Mouse (Mus musculus): Measurements from ENCODE around the gene Prlr. TPM values are rescaled to one million over a fixed set of nuclear protein-coding genes. Genes with fewer than 3 reads are reported as not detected.

Gene Prlr
- polyA plus RNA-seq, 1 experiment: 1.4 TPM

DNA sequence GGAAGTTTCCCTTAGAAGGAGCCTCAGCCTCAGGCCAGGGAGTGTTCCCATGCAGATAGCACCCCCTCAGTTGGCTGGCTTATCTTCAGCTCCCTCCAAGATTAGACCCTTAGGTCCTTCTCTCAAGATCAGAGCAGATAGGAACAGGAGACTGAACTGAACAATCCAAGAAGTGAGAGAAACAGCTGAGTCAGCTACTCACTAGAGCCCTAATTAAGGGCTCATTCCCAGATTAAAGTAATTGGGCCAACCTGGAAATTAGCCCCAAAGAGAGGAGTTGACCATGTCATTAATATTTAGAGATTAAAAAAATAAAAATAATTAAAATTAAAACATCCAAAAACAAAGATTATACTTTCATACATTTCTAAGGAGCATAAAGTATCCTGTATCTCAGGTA is 35.0 kb downstream of the Prlr start:
- Histone ChIP-seq H3K4me3 (replicated peaks; ENCODE audit: insufficient read depth, low read depth, low read length) (no peak overlapping the region), H3K4me1 (ENCODE audit: control insufficient read depth, insufficient read depth, low read length) (no peaks in the 10 kb centered on the region), H3K27ac (ENCODE audit: insufficient read depth, low read length) (no peak overlapping the region), H3K27me3 (ENCODE audit: control insufficient read depth, insufficient read depth, low read length) (no peaks in the 10 kb centered on the region)
- TF ChIP-seq POLR2A (IDR thresholded peaks at IDR 0.05; ENCODE audit: borderline replicate concordance, insufficient read depth, low read length): no peak
- TF ChIP-seq CTCF (IDR thresholded peaks at IDR 0.05; ENCODE audit: borderline replicate concordance, insufficient read depth, low read depth, low read length): no peak
- no peak for DNase-seq

DNA sequence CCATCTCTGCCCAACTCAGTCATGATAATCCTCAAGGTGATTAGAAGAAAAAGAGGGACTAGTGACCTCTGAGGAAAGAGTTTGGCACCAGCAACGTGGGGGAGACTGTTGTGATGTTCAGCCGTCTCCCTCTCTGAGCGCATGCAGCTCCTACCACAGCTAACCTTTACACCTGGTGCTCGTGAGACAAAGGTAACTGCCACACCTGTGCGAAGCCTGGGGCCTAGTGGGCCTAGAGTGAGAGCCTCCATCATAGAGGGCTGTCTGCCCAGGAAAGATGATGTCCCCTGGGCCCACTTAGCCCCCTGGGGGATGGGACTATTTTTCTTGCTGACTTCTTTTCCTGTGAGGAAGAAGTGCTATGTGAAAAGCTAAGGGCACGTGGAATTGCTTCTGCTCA is 36.2 kb downstream of the Prlr start:
- Histone ChIP-seq H3K4me1 (ENCODE audit: control insufficient read depth, insufficient read depth, low read length) (no peaks in the 10 kb centered on the region), H3K27ac (ENCODE audit: insufficient read depth, low read length) (no peak overlapping the region), H3K27me3 (ENCODE audit: control insufficient read depth, insufficient read depth, low read length) (no peaks in the 10 kb centered on the region), H3K4me3 (replicated peaks; ENCODE audit: insufficient read depth, low read depth, low read length) (no peak overlapping the region)
- no peak for DNase-seq
- 87% methylated on average over 6 of the region's 6 CpGs for WGBS
- TF ChIP-seq POLR2A (IDR thresholded peaks at IDR 0.05; ENCODE audit: borderline replicate concordance, insufficient read depth, low read length): no peak
- TF ChIP-seq CTCF (IDR thresholded peaks at IDR 0.05; ENCODE audit: borderline replicate concordance, insufficient read depth, low read depth, low read length): no peak

DNA sequence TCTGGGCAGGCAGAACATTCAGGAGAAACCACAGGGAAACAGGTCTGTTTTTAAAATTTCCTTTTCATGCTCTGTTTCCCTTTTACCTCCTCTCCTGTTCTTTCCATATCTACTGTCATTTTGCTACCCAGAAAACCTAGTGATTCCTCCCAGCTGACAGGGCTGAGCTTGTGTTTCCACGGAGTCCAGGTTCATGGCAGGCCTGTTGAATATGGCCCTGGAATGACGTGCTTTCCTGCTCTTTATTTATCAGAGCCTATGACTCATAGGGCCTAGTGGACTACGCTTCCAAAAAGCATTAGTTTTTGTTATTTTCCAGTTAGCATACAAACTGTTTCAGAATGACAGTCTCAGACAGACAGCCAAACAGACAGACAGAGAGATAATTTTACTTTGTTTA is 36.7 kb downstream of the Prlr start:
- Histone ChIP-seq H3K4me3 (replicated peaks; ENCODE audit: insufficient read depth, low read depth, low read length) (no peak overlapping the region), H3K27me3 (ENCODE audit: control insufficient read depth, insufficient read depth, low read length) (no peaks in the 10 kb centered on the region), H3K27ac (ENCODE audit: insufficient read depth, low read length) (no peak overlapping the region), H3K4me1 (ENCODE audit: control insufficient read depth, insufficient read depth, low read length) (no peaks in the 10 kb centered on the region)
- no peak for TF ChIP-seq CTCF (IDR thresholded peaks at IDR 0.05; ENCODE audit: borderline replicate concordance, insufficient read depth, low read depth, low read length)
- TF ChIP-seq POLR2A (IDR thresholded peaks at IDR 0.05; ENCODE audit: borderline replicate concordance, insufficient read depth, low read length): no peak
- no peak for DNase-seq
- WGBS: 84% methylated on average over 3 of the region's 3 CpGs

- TF ChIP-seq CTCF (IDR thresholded peaks at IDR 0.05; ENCODE audit: borderline replicate concordance, insufficient read depth, low read depth, low read length): no peak
- no peak for TF ChIP-seq POLR2A (IDR thresholded peaks at IDR 0.05; ENCODE audit: borderline replicate concordance, insufficient read depth, low read length)
- Histone ChIP-seq H3K4me1 (ENCODE audit: control insufficient read depth, insufficient read depth, low read length) (no peaks in the 10 kb centered on the region), H3K27ac (ENCODE audit: insufficient read depth, low read length) (no peak overlapping the region), H3K4me3 (replicated peaks; ENCODE audit: insufficient read depth, low read depth, low read length) (no peak overlapping the region), H3K27me3 (ENCODE audit: control insufficient read depth, insufficient read depth, low read length) (no peaks in the 10 kb centered on the region)
- DNase-seq: no peak
- 87% methylated on average over 8 of the region's 8 CpGs for WGBS
These were observed 38.7 kb downstream of the Prlr start for GRCm38 (mm10) chr15:10215719-10216118.

GRCm38 (mm10) chr15:10216189-10216588 is 39.2 kb downstream of the Prlr start:
- no peak overlapping the region for H3K27ac ChIP-seq (ENCODE audit: insufficient read depth, low read length)
- no peak for TF ChIP-seq POLR2A (IDR thresholded peaks at IDR 0.05; ENCODE audit: borderline replicate concordance, insufficient read depth, low read length)
- no peak for TF ChIP-seq CTCF (IDR thresholded peaks at IDR 0.05; ENCODE audit: borderline replicate concordance, insufficient read depth, low read depth, low read length)
- H3K4me3 ChIP-seq (replicated peaks; ENCODE audit: insufficient read depth, low read depth, low read length): no peak overlapping the region
- no peaks in the 10 kb centered on the region for H3K27me3 ChIP-seq (ENCODE audit: control insufficient read depth, insufficient read depth, low read length)
- 91% methylated on average over 4 of the region's 4 CpGs for WGBS
- no peaks in the 10 kb centered on the region for H3K4me1 ChIP-seq (ENCODE audit: control insufficient read depth, insufficient read depth, low read length)
- no peak for DNase-seq

DNA sequence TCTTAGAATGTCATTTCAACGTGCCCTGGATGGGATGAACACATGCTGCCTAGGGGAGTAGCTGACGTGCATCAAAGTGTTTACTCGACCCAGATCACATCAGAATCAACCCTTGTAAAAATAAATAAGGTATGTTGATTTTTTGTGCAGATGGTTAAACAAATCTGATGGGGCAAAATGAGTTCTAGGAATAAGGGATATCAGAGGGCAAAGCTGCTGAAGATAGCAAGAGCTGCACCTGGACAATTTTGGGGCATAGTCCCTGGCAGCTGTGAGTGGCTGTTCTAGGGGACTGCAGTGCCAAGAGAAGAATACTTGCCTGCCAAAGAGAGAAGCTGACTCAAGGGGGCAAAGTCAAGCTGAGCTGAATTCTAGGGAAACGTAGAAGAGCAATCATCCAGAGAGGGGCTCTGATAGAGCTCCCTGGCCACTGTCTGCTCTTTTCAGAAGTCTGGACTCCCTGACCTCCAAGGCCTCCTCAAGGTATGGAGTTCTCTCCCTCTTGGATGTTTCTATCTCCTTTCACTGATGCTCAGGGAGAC is 46.6 kb downstream of the Prlr start:
- H3K27ac ChIP-seq (ENCODE audit: insufficient read depth, low read length): no peak overlapping the region
- H3K27me3 ChIP-seq (ENCODE audit: control insufficient read depth, insufficient read depth, low read length): no peaks in the 10 kb centered on the region
- no peak overlapping the region for H3K4me3 ChIP-seq (replicated peaks; ENCODE audit: insufficient read depth, low read depth, low read length)
- TF ChIP-seq POLR2A (IDR thresholded peaks at IDR 0.05; ENCODE audit: borderline replicate concordance, insufficient read depth, low read length) (no peak), CTCF (IDR thresholded peaks at IDR 0.05; ENCODE audit: borderline replicate concordance, insufficient read depth, low read depth, low read length) (no peak)
- no peak for DNase-seq
- WGBS: 87% methylated on average over 4 of the region's 4 CpGs
- no peaks in the 10 kb centered on the region for H3K4me1 ChIP-seq (ENCODE audit: control insufficient read depth, insufficient read depth, low read length)

DNA sequence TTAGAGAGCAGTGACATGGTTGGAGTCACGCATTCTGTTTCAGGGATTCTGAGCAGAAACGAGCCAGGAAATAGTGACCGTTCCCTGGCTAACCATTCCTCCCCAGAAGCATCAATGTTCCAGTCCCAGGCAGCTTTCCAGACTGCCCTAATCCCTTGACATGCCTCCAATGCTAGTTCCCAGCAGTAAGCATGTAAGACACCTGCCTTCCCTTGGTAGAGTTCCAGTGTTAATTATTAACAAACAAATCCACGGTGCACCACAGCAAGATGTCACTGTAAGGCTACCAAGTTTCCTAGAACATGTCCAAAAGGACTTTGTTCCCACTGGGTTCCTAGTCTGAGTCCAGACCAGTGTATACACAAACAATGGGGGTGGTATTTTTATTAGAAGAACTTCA is 48.7 kb downstream of the Prlr start:
- Histone ChIP-seq H3K4me1 (ENCODE audit: control insufficient read depth, insufficient read depth, low read length) (no peaks in the 10 kb centered on the region), H3K27ac (ENCODE audit: insufficient read depth, low read length) (no peak overlapping the region), H3K4me3 (replicated peaks; ENCODE audit: insufficient read depth, low read depth, low read length) (no peak overlapping the region), H3K27me3 (ENCODE audit: control insufficient read depth, insufficient read depth, low read length) (no peaks in the 10 kb centered on the region)
- 6% methylated on average over 4 of the region's 4 CpGs for WGBS
- peak; percentile 33 to 55 for DNase-seq
- TF ChIP-seq CTCF (IDR thresholded peaks at IDR 0.05; ENCODE audit: borderline replicate concordance, insufficient read depth, low read depth, low read length) (no peak), POLR2A (IDR thresholded peaks at IDR 0.05; ENCODE audit: borderline replicate concordance, insufficient read depth, low read length) (no peak)

DNA sequence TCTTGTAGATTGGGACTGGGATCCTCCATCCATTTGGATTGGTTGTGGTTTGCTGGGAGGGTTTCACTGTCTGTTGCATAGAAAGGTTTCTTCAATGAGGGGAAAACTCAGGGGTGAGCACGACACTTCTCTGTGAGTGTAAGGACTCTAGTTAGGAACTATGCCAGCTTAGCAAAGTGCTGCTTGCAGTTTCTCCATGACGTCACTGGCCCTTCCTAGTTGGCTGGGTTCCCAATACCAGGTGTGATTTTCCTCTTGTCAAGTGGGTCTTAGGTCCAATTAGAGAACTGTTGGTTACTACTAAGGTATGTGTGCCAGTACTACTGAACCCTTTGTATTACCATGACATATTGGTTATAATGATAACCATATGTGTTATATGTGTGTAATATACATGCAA is 51.6 kb downstream of the Prlr start:
- no peaks in the 10 kb centered on the region for H3K27me3 ChIP-seq (ENCODE audit: control insufficient read depth, insufficient read depth, low read length)
- no peak overlapping the region for H3K27ac ChIP-seq (ENCODE audit: insufficient read depth, low read length)
- no peak for TF ChIP-seq POLR2A (IDR thresholded peaks at IDR 0.05; ENCODE audit: borderline replicate concordance, insufficient read depth, low read length)
- no peak for TF ChIP-seq CTCF (IDR thresholded peaks at IDR 0.05; ENCODE audit: borderline replicate concordance, insufficient read depth, low read depth, low read length)
- no peak overlapping the region for H3K4me3 ChIP-seq (replicated peaks; ENCODE audit: insufficient read depth, low read depth, low read length)
- 62% methylated on average over 2 of the region's 2 CpGs for WGBS
- no peak for DNase-seq
- H3K4me1 ChIP-seq (ENCODE audit: control insufficient read depth, insufficient read depth, low read length): no peaks in the 10 kb centered on the region

Measured in cerebellum, adult 2 months (tissue).